Mouse (Mus musculus) thymus, adult 2 months (tissue): ENCODE measurements around the gene Uevld. TPM values are rescaled to one million over a fixed set of nuclear protein-coding genes. Genes with fewer than 3 reads are reported as not detected.
"Not testable (repeated sequence)": the region's sequence is repeated elsewhere in the genome, so short reads cannot be mapped to it uniquely, and the experiment has no call there.

Experiments
- DNase-seq: peaks from one replicate; pipeline ENCODE4 v3.0.0; 2021
- H3K27ac ChIP-seq: fragments of 200-500 bp; 2 replicates; pipeline ENCODE4 v1.5.1; 2012; ENCODE audit warnings: low read length, control low read depth; ENCODE audit not compliant: control insufficient read depth, insufficient read depth
- H3K27me3 ChIP-seq: fragments of 200-500 bp; 2 replicates; pipeline ENCODE4 v1.6.1; 2012; ENCODE audit warnings: mild to moderate bottlenecking, low read length, moderate library complexity, mixed read lengths; ENCODE audit not compliant: control insufficient read depth, insufficient read depth
- H3K36me3 ChIP-seq: fragments of 200-500 bp; 2 replicates; pipeline ENCODE4 v1.6.1; 2012; ENCODE audit warnings: mild to moderate bottlenecking, low read length, moderate library complexity; ENCODE audit not compliant: control insufficient read depth, insufficient read depth
- H3K4me1 ChIP-seq: fragments of 200-500 bp; replicated peaks from 2 replicates; pipeline ENCODE4 v1.6.1; 2012; ENCODE audit warnings: low read length; ENCODE audit not compliant: control insufficient read depth, insufficient read depth
- H3K4me3 ChIP-seq: fragments of 200-500 bp; 2 replicates; pipeline ENCODE4 v1.5.1; 2012; ENCODE audit warnings: mild to moderate bottlenecking, low read length, control low read depth, moderate library complexity; ENCODE audit not compliant: control insufficient read depth, insufficient read depth
- CTCF ChIP-seq: fragments of 200-500 bp; IDR thresholded peaks from 2 replicates; pipeline ENCODE4 v1.5.1; 2012; ENCODE audit warnings: mild to moderate bottlenecking, control low read depth, low read length, moderate library complexity, borderline replicate concordance; ENCODE audit not compliant: control insufficient read depth, poor library complexity, insufficient read depth; ENCODE audit errors: extremely low read depth
- POLR2A ChIP-seq: fragments of 200-500 bp; IDR thresholded peaks from 2 replicates; pipeline ENCODE4 v1.6.1; 2012; ENCODE audit warnings: mild to moderate bottlenecking, low read length, control low read depth, moderate library complexity; ENCODE audit not compliant: control insufficient read depth, poor library complexity, insufficient read depth; ENCODE audit errors: extremely low read depth
- WGBS: fragments of 180-500 bp; shearing (Covaris S2); methylation state at CpG from one replicate; pipeline ENCODE4 v1.1.7; 2018; 5-methylcytosine and 5-hydroxymethylcytosine counted together
- polyA plus RNA-seq: library from polyadenylated mRNA; depleted of rRNA; stranded (reverse); fragments of >200 nt; gene quantifications from 2 replicates; pipeline ENCODE4 v1.2.3, GENCODE M21; 2012

The Uevld gene
- polyA plus RNA-seq, 1 experiment: 4.0 TPM

GRCm38 (mm10) chr7:47000644-47000983, 42.3 kb upstream of the Uevld start:
- H3K4me1 ChIP-seq: no peaks in the 10 kb centered on the region
- H3K27me3 ChIP-seq: no peaks in the 10 kb centered on the region
- TF ChIP-seq CTCF (no peak), POLR2A (no peak)
- H3K27ac ChIP-seq: no peak overlapping the region
- peaks cover 31% of the 10 kb centered on the region for H3K36me3 ChIP-seq
- H3K4me3 ChIP-seq: no peak overlapping the region
- no peak for DNase-seq
- WGBS: 93% methylated on average over 3 of the region's 3 CpGs

- DNase-seq: no peak
These were observed 41.8 kb upstream of the Uevld start for GRCm38 (mm10) chr7:46999983-47000643.

GRCm38 (mm10) chr7:46998942-46999341, 40.6 kb upstream of the Uevld start:
- peaks cover 48% of the 10 kb centered on the region for H3K36me3 ChIP-seq

More at GRCm38 (mm10) chr7:46999983-47000643, 41.8 kb upstream of the Uevld start:
- Histone ChIP-seq H3K27ac (no peak overlapping the region), H3K27me3 (no peaks in the 10 kb centered on the region), H3K4me3 (no peak overlapping the region), H3K4me1 (no peaks in the 10 kb centered on the region), H3K36me3 (peaks cover 36% of the 10 kb centered on the region)
- 96% methylated on average over 8 of the region's 8 CpGs for WGBS
- no peak for TF ChIP-seq CTCF
- TF ChIP-seq POLR2A: no peak

GRCm38 (mm10) chr7:46997644-46998395, 39.5 kb upstream of the Uevld start:
- Histone ChIP-seq H3K4me1 (no peaks in the 10 kb centered on the region), H3K27me3 (no peaks in the 10 kb centered on the region), H3K4me3 (no peak overlapping the region), H3K36me3 (peaks cover 59% of the 10 kb centered on the region), H3K27ac (no peak overlapping the region)
- DNase-seq: no peak
- TF ChIP-seq CTCF: no peak
- no peak for TF ChIP-seq POLR2A
- WGBS: 95% methylated on average over 21 of the region's 21 CpGs

More at GRCm38 (mm10) chr7:46998942-46999341, 40.6 kb upstream of the Uevld start:
- 74% methylated on average over 2 of the region's 2 CpGs for WGBS
- Histone ChIP-seq H3K4me1 (no peaks in the 10 kb centered on the region), H3K27ac (no peak overlapping the region), H3K27me3 (no peaks in the 10 kb centered on the region), H3K4me3 (no peak overlapping the region)
- no peak for DNase-seq
- TF ChIP-seq CTCF: no peak

GRCm38 (mm10) chr7:46997008-46997407, 38.7 kb upstream of the Uevld start:
- H3K4me3 ChIP-seq: no peak overlapping the region
- H3K27ac ChIP-seq: no peak overlapping the region
- no peaks in the 10 kb centered on the region for H3K27me3 ChIP-seq
- H3K4me1 ChIP-seq: no peaks in the 10 kb centered on the region
- no peak for TF ChIP-seq POLR2A
- TF ChIP-seq CTCF: no peak
- H3K36me3 ChIP-seq: peaks cover 64% of the 10 kb centered on the region
- no peak for DNase-seq
- 97% methylated on average over 4 of the region's 4 CpGs for WGBS

- Histone ChIP-seq H3K4me1 (no peaks in the 10 kb centered on the region), H3K27me3 (no peaks in the 10 kb centered on the region), H3K36me3 (peaks cover 70% of the 10 kb centered on the region), H3K4me3 (no peak overlapping the region), H3K27ac (no peak overlapping the region)
- 96% methylated on average over 3 of the region's 3 CpGs for WGBS
- TF ChIP-seq POLR2A (no peak), CTCF (no peak)
- no peak for DNase-seq
These were observed 37.2 kb upstream of the Uevld start for GRCm38 (mm10) chr7:46995558-46995957.

GRCm38 (mm10) chr7:46993079-46993478, 34.8 kb upstream of the Uevld start:
- peaks cover 56% of the 10 kb centered on the region for H3K36me3 ChIP-seq
- DNase-seq: no peak
- no peak overlapping the region for H3K4me3 ChIP-seq
- no peaks in the 10 kb centered on the region for H3K27me3 ChIP-seq
- 86% methylated on average over 8 of the region's 8 CpGs for WGBS
- no peaks in the 10 kb centered on the region for H3K4me1 ChIP-seq
- TF ChIP-seq CTCF (no peak), POLR2A (no peak)
- H3K27ac ChIP-seq: no peak overlapping the region

- peaks cover 27% of the 10 kb centered on the region for H3K36me3 ChIP-seq
- H3K4me1 ChIP-seq, H3K4me3 ChIP-seq, DNase-seq, H3K27ac ChIP-seq, H3K27me3 ChIP-seq: not testable (repeated sequence)
- 83% methylated on average over 4 of the region's 4 CpGs for WGBS
These were observed 31.1 kb upstream of the Uevld start for GRCm38 (mm10) chr7:46989387-46989786.
